10 mouse cellular contexts compared by ENCODE assay signal in the genomic region with DNA sequence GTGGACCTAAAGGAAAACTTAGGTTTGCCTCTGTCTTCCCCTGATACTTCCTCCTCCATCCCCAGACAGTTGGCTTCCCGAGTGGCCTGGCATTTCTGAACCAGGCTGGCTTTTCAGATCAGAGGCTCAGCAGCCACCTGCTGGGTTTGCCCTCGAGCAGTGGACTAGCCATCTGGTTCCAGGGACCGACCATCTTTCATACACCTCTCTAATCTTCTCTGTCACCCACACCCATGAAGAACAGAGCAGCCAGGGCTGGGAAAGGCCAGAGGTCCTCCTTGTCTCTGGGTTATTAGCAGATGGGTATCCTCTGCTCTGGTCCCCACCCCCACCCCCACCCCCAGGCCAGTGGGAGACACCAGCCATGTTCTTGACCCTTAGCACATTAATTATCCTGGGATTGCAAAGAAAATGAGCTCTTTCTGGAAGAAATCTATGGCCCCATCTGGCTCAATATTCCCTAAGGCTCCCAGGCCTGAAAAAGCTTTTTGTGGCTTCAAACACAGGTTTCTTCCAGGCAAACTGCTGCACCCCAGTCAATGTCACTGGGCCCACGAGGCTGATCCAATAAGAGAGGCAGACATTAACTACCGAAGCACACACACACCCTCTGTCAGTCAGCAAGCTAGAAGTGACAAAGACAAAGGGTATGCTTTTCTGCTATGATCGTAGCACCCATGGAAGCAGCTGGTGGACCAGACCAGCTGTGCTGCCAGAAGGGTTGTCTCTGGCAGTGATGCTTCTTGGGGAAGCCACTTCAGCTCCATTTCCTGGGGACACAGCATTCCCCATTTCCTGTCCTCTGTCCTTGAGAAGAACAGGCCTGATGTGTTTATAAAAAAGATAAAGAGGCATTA. TPM values are rescaled to one million over a fixed set of nuclear protein-coding genes. Genes with fewer than 3 reads are reported as not detected.
A peak's percentile ranks its signal among the peaks of the same experiment; 100 is the strongest.
DNase-seq lines count a peak whose midpoint lies in the region; ATAC-seq and TF ChIP-seq lines count a peak whose summit lies in the region.
"Had no signal": no experiment of that assay in that cellular context is flagged by ENCODE, and none has a peak within 500 bp of the region (broad histone marks: within the 10 kb centered on the region; RNA-seq: fewer than 3 reads in every experiment).

No protein-coding gene starts in this region.

- no peak overlapping the region for H3K4me3 ChIP-seq in intestine, embryonic 14.5 days (ENCODE audit: low read depth, low read length)
- no peak overlapping the region for H3K4me3 ChIP-seq in intestine, postnatal 0 days (ENCODE audit: low read depth, low read length)
- no peak overlapping the region for H3K4me3 ChIP-seq in hindbrain, embryonic 12.5 days
- no peak overlapping the region for H3K4me3 ChIP-seq in midbrain, postnatal 0 days (ENCODE audit: low read depth, low read length)
- H3K4me3 ChIP-seq: stomach, embryonic 15.5 days had no signal

- no peaks in the 10 kb centered on the region for H3K9me3 ChIP-seq in intestine, embryonic 14.5 days (ENCODE audit: control insufficient read depth, low read length)
- no peaks in the 10 kb centered on the region for H3K9me3 ChIP-seq in intestine, postnatal 0 days (ENCODE audit: control insufficient read depth)
- H3K9me3 ChIP-seq in hindbrain, embryonic 12.5 days (replicated peaks): no peaks in the 10 kb centered on the region
- H3K9me3 ChIP-seq in midbrain, postnatal 0 days (ENCODE audit: low read length): no peaks in the 10 kb centered on the region
- H3K9me3 ChIP-seq: stomach, embryonic 15.5 days had no signal

- 37% methylated on average over 6 of the region's 6 CpGs for WGBS in intestine, embryonic 14.5 days
- 58% methylated on average over 6 of the region's 6 CpGs for WGBS in intestine, postnatal 0 days
- WGBS in hindbrain, embryonic 12.5 days: 24% methylated on average over 6 of the region's 6 CpGs
- 12% methylated on average over 6 of the region's 6 CpGs for WGBS in midbrain, postnatal 0 days

- H3K4me2 ChIP-seq in intestine, embryonic 14.5 days (ENCODE audit: low read length): no peak overlapping the region
- H3K4me2 ChIP-seq in intestine, postnatal 0 days (replicated peaks; ENCODE audit: low read depth): no peak overlapping the region
- no peak overlapping the region for H3K4me2 ChIP-seq in hindbrain, embryonic 12.5 days (replicated peaks)
- H3K4me2 ChIP-seq in midbrain, postnatal 0 days (ENCODE audit: low read depth, low read length, poor library complexity, severe bottlenecking): no peak overlapping the region
- H3K4me2 ChIP-seq: stomach, embryonic 15.5 days had no signal

- no peaks in the 10 kb centered on the region for H3K36me3 ChIP-seq in intestine, embryonic 14.5 days (ENCODE audit: control insufficient read depth, insufficient read depth, low read length)
- H3K36me3 ChIP-seq in intestine, postnatal 0 days (ENCODE audit: control insufficient read depth, insufficient read depth): no peaks in the 10 kb centered on the region
- H3K36me3 ChIP-seq in hindbrain, embryonic 12.5 days: no peaks in the 10 kb centered on the region
- H3K36me3 ChIP-seq in midbrain, postnatal 0 days (ENCODE audit: insufficient read depth, low read length): no peaks in the 10 kb centered on the region
- H3K36me3 ChIP-seq: stomach, embryonic 15.5 days had no signal

- TF ChIP-seq CTCF in intestine, postnatal 0 days (IDR thresholded peaks at IDR 0.05; ENCODE audit: low read depth): no peak
- TF ChIP-seq CTCF in midbrain, postnatal 0 days (IDR thresholded peaks at IDR 0.05): no peak

- no peak for DNase-seq in intestine, embryonic 14.5 days (ENCODE audit: low spot score)
- peak; percentile 79 to 85 for DNase-seq in cerebellum, postnatal 25 days
- DNase-seq in midbrain, postnatal 0 days (ENCODE audit: low spot score): peak; percentile 53
- no peak for DNase-seq in ovary, adult 18-20 months (ENCODE audit: low spot score)
- no peak for DNase-seq in right cerebral cortex, postnatal 14 days
- DNase-seq in kidney, postnatal 25 days: no peak
- DNase-seq: kidney, adult 9 months had no signal

- no peak overlapping the region for H3K9ac ChIP-seq in intestine, embryonic 14.5 days (ENCODE audit: low read length)
- H3K9ac ChIP-seq in intestine, postnatal 0 days (ENCODE audit: low read depth, low read length): no peak overlapping the region
- no peak overlapping the region for H3K9ac ChIP-seq in hindbrain, embryonic 12.5 days
- H3K9ac ChIP-seq in midbrain, postnatal 0 days (replicated peaks; ENCODE audit: low read length, poor library complexity, severe bottlenecking): no peak overlapping the region
- H3K9ac ChIP-seq: stomach, embryonic 15.5 days had no signal

- H3K27me3 ChIP-seq in intestine, embryonic 14.5 days (replicated peaks; ENCODE audit: control insufficient read depth, insufficient read depth, low read length): no peaks in the 10 kb centered on the region
- H3K27me3 ChIP-seq in intestine, postnatal 0 days (replicated peaks; ENCODE audit: control insufficient read depth, insufficient read depth, low read length): no peaks in the 10 kb centered on the region
- H3K27me3 ChIP-seq in hindbrain, embryonic 12.5 days: no peaks in the 10 kb centered on the region
- no peaks in the 10 kb centered on the region for H3K27me3 ChIP-seq in midbrain, postnatal 0 days (ENCODE audit: insufficient read depth, low read length)
- H3K27me3 ChIP-seq: stomach, embryonic 15.5 days had no signal

- H3K27ac ChIP-seq in intestine, embryonic 14.5 days (ENCODE audit: low read depth): peak overlapping the region; percentile 69
- H3K27ac ChIP-seq in intestine, postnatal 0 days (ENCODE audit: low read depth, low read length): no peak overlapping the region
- peak overlapping the region; percentile 93 for H3K27ac ChIP-seq in hindbrain, embryonic 12.5 days
- H3K27ac ChIP-seq in midbrain, postnatal 0 days (ENCODE audit: low read depth, low read length): no peak overlapping the region
- H3K27ac ChIP-seq: stomach, embryonic 15.5 days had no signal

- H3K4me1 ChIP-seq in intestine, embryonic 14.5 days (replicated peaks; ENCODE audit: control insufficient read depth, insufficient read depth, low read length): peaks cover 20% of the 10 kb centered on the region
- no peaks in the 10 kb centered on the region for H3K4me1 ChIP-seq in intestine, postnatal 0 days (replicated peaks; ENCODE audit: control insufficient read depth, insufficient read depth, low read length)
- H3K4me1 ChIP-seq in hindbrain, embryonic 12.5 days: peaks cover 19% of the 10 kb centered on the region
- H3K4me1 ChIP-seq in midbrain, postnatal 0 days (ENCODE audit: insufficient read depth, low read length): no peaks in the 10 kb centered on the region; the same call in 1 of the 2 replicates

- no peak for ATAC-seq in intestine, embryonic 14.5 days (replicated peaks; ENCODE audit: low FRiP score, low TSS enrichment, low read depth)
- no peak for ATAC-seq in intestine, postnatal 0 days
- ATAC-seq in hindbrain, embryonic 12.5 days (ENCODE audit: low FRiP score): peak; percentile 82
- no peak for ATAC-seq in midbrain, postnatal 0 days (ENCODE audit: low FRiP score)

RNA-seq across cellular contexts. Expression of a gene that starts 13.0 kb away (rescaled TPM):
- polyA plus RNA-seq in intestine, embryonic 14.5 days (2014; fragmentation: Nextera tagmentation; extraction: Ambion mirVana): 185 and 200 TPM in 2 replicates
- 116 and 127 TPM in 2 replicates for polyA plus RNA-seq in intestine, postnatal 0 days (2015; fragmentation: Nextera tagmentation; extraction: Ambion mirVana)
- polyA plus RNA-seq in hindbrain, embryonic 12.5 days (2016; fragmentation: Nextera tagmentation; extraction: Ambion mirVana): 226 and 233 TPM in 2 replicates
- total RNA-seq in midbrain, postnatal 0 days (2014; rRNA removed): 157 and 311 TPM in 2 replicates
- 165 and 171 TPM in 2 replicates for polyA plus RNA-seq in midbrain, postnatal 0 days (2015; fragmentation: Nextera tagmentation; extraction: Ambion mirVana)

Comparison
In these comparisons a context has a peak if more than half of its experiments do, and no peak if none do; other contexts are left out.
1. H3K27ac ChIP-seq: peak in intestine, embryonic 14.5 days (single experiment) and hindbrain, embryonic 12.5 days (single experiment); none in intestine, postnatal 0 days (single experiment) and midbrain, postnatal 0 days (single experiment).
2. DNase-seq: peak in cerebellum, postnatal 25 days (2 of 2) and midbrain, postnatal 0 days (single experiment); none in intestine, embryonic 14.5 days (single experiment), ovary, adult 18-20 months (single experiment), right cerebral cortex, postnatal 14 days (single experiment) and kidney, postnatal 25 days (0 of 2).